Mouse (Mus musculus) midbrain, embryonic 10.5 days (tissue): Measurements from ENCODE around the gene Hpse2. TPM values are rescaled to one million over a fixed set of nuclear protein-coding genes. Genes with fewer than 3 reads are reported as not detected.
A peak's percentile ranks its signal among the peaks of the same experiment; 100 is the strongest.

Experiments
- DNase-seq: peaks from one replicate; pipeline ENCODE4 v3.0.0-alpha.2; 2017; ENCODE audit warnings: low spot score
- H3K27ac ChIP-seq: fragments of 300-500 bp; sonication (generic); replicated peaks from 2 replicates; pipeline ENCODE4 v1.5.1; 2016; ENCODE audit warnings: mild to moderate bottlenecking
- H3K27me3 ChIP-seq: fragments of 300-500 bp; sonication (generic); 2 replicates; pipeline ENCODE4 v1.6.1; 2016; ENCODE audit warnings: low read depth, mild to moderate bottlenecking; ENCODE audit not compliant: poor library complexity, severe bottlenecking
- H3K36me3 ChIP-seq: fragments of 300-500 bp; sonication (generic); 2 replicates; pipeline ENCODE4 v1.6.1; 2016; ENCODE audit warnings: mild to moderate bottlenecking, moderate library complexity
- H3K4me1 ChIP-seq: fragments of 300-500 bp; sonication (generic); 2 replicates; pipeline ENCODE4 v1.6.1; 2016
- H3K4me3 ChIP-seq: fragments of 300-500 bp; sonication (generic); 2 replicates; pipeline ENCODE4 v1.5.1; 2016; ENCODE audit warnings: mild to moderate bottlenecking, moderate library complexity
- H3K9me3 ChIP-seq: fragments of 300-500 bp; sonication (generic); replicated peaks from 2 replicates; pipeline ENCODE4 v1.6.1; 2016; ENCODE audit warnings: mild to moderate bottlenecking
- WGBS: fragments of 180-500 bp; shearing (Covaris S2); methylation state at CpG from one replicate; pipeline ENCODE4 v1.1.7; 2016; 5-methylcytosine and 5-hydroxymethylcytosine counted together
- polyA plus RNA-seq: library from polyadenylated mRNA; unstranded; fragments of >200 nt; fragmentation: Nextera tagmentation; extraction: Ambion mirVana; gene quantifications from 2 replicates; pipeline ENCODE4 v1.2.1, GENCODE M21; 2016

Hpse2 gene
- polyA plus RNA-seq, 1 experiment from 2014 or later, result 0.39 TPM

GRCm38 (mm10) chr19:42909719-42910118 lies 478.4 kb downstream of the Hpse2 start:
- WGBS, result 93% methylated on average over 4 of the region's 4 CpGs
- Histone ChIP-seq H3K9me3 (no peaks in the 10 kb centered on the region), H3K4me1 (peaks cover 15% of the 10 kb centered on the region), H3K4me3 (no peak overlapping the region), H3K36me3 (no peaks in the 10 kb centered on the region), H3K27ac (no peak overlapping the region), H3K27me3 (no peaks in the 10 kb centered on the region)
- DNase-seq, result no peak

GRCm38 (mm10) chr19:42908553-42908952 lies 479.6 kb downstream of the Hpse2 start:
- Histone ChIP-seq H3K27ac (no peak overlapping the region), H3K9me3 (no peaks in the 10 kb centered on the region), H3K4me1 (peaks cover 27% of the 10 kb centered on the region), H3K4me3 (no peak overlapping the region), H3K27me3 (no peaks in the 10 kb centered on the region), H3K36me3 (no peaks in the 10 kb centered on the region)
- 90% methylated on average over 6 of the region's 6 CpGs for WGBS
- DNase-seq, result no peak

DNA sequence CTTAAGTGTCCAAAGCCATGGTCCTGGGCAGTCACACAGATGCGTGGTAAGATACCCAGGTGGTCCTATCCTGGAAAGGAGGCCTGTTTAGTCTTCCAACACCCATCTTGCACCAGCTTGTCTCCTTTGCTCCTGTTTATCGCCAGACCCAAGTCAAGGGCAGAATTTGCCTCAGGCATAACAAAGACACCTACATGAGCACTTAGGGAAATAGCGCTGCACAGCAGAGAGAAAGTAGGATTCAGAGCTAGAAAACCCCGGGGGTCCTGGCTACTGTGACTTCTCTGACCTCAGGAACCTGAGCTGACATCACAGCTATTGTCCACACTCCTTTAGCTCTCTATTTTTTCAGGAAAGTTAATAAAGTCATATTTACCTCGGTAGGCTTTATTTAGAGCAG lies 481.8 kb downstream of the Hpse2 start:
- Histone ChIP-seq H3K4me1 (peaks cover 46% of the 10 kb centered on the region), H3K27me3 (no peaks in the 10 kb centered on the region), H3K4me3 (no peak overlapping the region), H3K27ac (no peak overlapping the region), H3K36me3 (no peaks in the 10 kb centered on the region), H3K9me3 (no peaks in the 10 kb centered on the region)
- DNase-seq, result no peak
- WGBS, result 69% methylated on average over 5 of the region's 5 CpGs

DNA sequence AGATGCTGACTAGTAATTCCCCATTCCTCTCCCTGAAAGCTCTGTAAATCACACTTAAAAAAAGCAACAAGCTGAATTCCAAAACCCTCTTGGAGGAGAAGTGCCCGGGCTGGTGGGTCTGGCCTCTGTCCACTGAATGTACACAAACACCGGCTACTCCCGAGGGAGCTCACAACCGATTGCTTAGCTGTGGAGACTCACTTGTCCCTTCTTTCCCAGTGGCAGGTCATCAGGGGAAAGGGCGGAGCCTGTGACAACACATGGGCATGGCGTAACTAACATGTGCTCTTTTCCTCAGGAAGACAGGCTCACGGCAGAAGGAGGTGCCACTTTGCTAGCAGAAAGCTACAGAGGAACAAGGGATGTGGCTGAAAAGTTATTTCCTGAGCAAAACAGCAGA lies 483.4 kb downstream of the Hpse2 start:
- H3K9me3 ChIP-seq, result no peaks in the 10 kb centered on the region
- peaks cover 46% of the 10 kb centered on the region for H3K4me1 ChIP-seq
- H3K4me3 ChIP-seq, result no peak overlapping the region
- H3K27me3 ChIP-seq, result no peaks in the 10 kb centered on the region
- peak overlapping the region; percentile 61 for H3K27ac ChIP-seq
- no peaks in the 10 kb centered on the region for H3K36me3 ChIP-seq
- DNase-seq, result no peak
- 68% methylated on average over 7 of the region's 7 CpGs for WGBS

DNA sequence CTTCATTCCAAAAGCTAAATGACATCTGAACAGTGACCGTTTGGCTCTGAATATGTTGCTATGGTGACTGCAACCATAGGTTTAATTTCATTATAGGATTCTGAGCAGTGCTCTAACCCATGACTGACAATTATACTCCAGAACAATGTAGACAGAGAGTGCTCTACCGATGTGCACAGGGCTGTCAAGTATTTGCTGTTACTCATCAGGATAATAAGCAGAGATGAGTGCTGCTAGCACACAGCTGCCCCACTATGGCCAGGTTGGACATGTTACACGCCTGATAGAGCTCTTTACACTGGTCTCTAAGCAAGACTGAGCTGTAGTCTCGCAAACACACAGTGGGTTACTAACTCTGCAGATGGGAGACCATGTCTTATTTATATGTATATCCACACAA lies 483.9 kb downstream of the Hpse2 start:
- no peaks in the 10 kb centered on the region for H3K36me3 ChIP-seq
- no peaks in the 10 kb centered on the region for H3K9me3 ChIP-seq
- H3K27me3 ChIP-seq, result no peaks in the 10 kb centered on the region
- 0 out of 2 replicates have a peak overlapping the region, but pooled peaks have one; percentile 34 for H3K27ac ChIP-seq
- H3K4me1 ChIP-seq, result peaks cover 46% of the 10 kb centered on the region
- no peak for DNase-seq
- 50% methylated on average over 4 of the region's 4 CpGs for WGBS
- H3K4me3 ChIP-seq, result no peak overlapping the region

DNA sequence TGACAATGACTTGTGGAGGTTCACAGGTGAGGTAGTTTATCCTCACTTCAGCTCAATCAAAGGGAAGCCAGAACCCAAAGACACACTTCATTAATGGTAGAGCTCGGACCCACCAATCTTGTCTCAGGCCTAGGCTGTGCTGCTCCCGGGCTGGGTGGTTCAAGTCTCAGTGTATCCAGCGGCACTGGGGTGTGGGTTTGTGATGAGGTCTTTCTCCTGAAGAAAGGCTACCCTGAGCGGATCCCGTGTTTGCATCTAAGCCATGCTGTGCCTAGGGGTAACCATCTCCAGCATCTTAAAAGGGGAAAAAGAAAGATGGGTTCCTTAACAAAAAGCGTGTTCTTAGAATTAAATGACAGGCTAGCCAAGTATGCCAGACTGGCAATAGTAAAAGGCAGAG lies 484.3 kb downstream of the Hpse2 start:
- peaks cover 46% of the 10 kb centered on the region for H3K4me1 ChIP-seq
- H3K27me3 ChIP-seq, result no peaks in the 10 kb centered on the region
- WGBS, result 79% methylated on average over 6 of the region's 6 CpGs
- no peak overlapping the region for H3K27ac ChIP-seq
- H3K9me3 ChIP-seq, result no peaks in the 10 kb centered on the region
- H3K4me3 ChIP-seq, result no peak overlapping the region
- H3K36me3 ChIP-seq, result no peaks in the 10 kb centered on the region
- no peak for DNase-seq

GRCm38 (mm10) chr19:42902410-42903021 lies 485.6 kb downstream of the Hpse2 start:
- DNase-seq, result no peak
- Histone ChIP-seq H3K27me3 (no peaks in the 10 kb centered on the region), H3K27ac (peak overlapping the region; percentile 75), H3K4me1 (peaks cover 46% of the 10 kb centered on the region), H3K4me3 (no peak overlapping the region), H3K36me3 (no peaks in the 10 kb centered on the region), H3K9me3 (no peaks in the 10 kb centered on the region)
- WGBS, result 81% methylated on average over 6 of the region's 6 CpGs

DNA sequence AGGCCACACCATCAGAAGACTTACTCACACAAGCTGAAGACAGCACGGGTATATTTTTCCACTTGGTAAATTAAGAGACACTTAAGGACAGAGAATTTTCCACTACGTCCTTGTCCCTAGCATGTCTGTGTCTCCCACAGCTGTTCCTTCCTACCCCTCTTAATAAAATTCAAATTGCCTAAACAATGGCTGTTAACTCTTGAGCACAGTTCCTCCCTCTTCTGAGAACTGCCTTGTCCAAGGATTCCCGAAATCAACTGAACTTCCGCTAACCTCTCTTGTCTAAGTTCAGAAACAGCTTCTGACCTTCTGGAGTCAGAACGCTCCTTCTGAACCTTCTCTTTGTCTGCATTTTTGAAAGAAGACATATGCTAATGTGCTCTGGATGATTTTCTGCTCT lies 496.6 kb downstream of the Hpse2 start:
- WGBS, result 63% methylated on average over 5 of the region's 5 CpGs
- peaks cover 29% of the 10 kb centered on the region for H3K4me1 ChIP-seq
- H3K9me3 ChIP-seq, result no peaks in the 10 kb centered on the region
- H3K4me3 ChIP-seq, result no peak overlapping the region
- H3K27ac ChIP-seq, result peak overlapping the region; percentile 67
- no peaks in the 10 kb centered on the region for H3K27me3 ChIP-seq
- no peak for DNase-seq
- no peaks in the 10 kb centered on the region for H3K36me3 ChIP-seq

DNA sequence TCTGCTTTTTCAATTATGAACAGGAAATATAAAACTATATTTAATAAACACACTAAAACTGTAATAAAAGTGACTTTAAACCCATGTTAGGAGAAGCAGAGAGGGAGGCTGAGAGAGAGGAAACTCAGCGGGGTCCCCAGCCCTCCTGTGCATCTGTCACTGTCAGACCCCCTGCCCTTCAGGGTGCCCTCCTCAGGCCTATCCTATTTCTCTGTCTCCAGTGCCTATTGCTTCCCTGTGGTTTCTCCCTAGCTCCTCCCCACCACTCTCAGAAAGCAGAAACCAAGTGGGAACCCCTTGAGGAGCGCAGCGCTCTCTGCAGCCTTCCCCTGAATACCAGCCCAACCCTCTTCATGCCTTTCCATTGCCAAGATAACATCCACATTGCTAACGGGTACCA lies 510.5 kb downstream of the Hpse2 start:
- no peak overlapping the region for H3K4me3 ChIP-seq
- WGBS, result 83% methylated on average over 4 of the region's 4 CpGs
- H3K27ac ChIP-seq, result no peak overlapping the region
- no peaks in the 10 kb centered on the region for H3K9me3 ChIP-seq
- H3K36me3 ChIP-seq, result no peaks in the 10 kb centered on the region
- no peak for DNase-seq
- H3K27me3 ChIP-seq, result no peaks in the 10 kb centered on the region
- H3K4me1 ChIP-seq, result peaks cover 6% of the 10 kb centered on the region; the same call in 1 of the 2 replicates

- no peaks in the 10 kb centered on the region for H3K36me3 ChIP-seq
Measured at GRCm38 (mm10) chr19:42876563-42876962, 511.6 kb downstream of the Hpse2 start.

DNA sequence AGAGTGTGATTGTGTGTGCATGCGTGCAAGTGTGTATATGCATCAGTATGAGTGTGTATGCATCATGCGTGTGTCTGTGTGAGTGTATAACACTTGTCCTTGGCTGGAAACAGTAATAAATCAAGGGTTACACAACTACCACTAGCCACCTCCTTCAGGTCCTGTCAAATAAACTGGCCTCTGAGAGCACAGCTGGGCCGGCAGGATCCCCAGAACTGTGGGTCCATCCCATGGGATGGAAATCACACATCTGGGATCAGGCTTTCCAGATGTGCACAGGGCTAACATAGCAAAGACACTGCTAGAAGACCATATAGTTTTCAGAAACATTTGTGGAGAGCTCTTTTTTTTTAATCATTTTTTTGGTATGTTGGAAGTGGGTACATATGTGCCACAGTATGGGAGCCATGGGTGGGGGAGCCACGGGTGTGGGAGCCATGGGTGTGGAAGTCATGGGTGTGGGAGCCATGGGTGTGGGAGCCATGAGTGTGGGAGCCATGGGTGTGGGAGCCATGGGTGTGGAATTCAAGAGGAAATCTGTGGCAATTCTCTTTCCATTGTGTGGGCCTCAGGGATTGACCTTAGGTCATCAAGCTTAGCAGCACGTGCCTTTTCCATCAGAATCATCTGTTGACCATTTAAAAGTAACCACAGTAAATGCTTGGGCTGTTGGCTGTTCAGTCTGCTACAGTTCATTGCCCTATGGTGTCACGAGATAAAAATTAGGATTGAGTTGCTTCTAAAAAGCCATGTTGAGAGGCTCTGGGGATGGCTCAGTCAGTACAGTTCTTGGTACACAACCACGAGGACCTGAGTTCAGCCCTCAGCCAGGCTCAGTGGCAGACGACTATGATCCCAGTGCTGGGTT lies 518.3 kb downstream of the Hpse2 start:
- H3K4me3 ChIP-seq, result no peak overlapping the region
- 77% methylated on average over 8 of the region's 8 CpGs for WGBS
- no peak for DNase-seq
- H3K36me3 ChIP-seq, result no peaks in the 10 kb centered on the region
- H3K27me3 ChIP-seq, result no peaks in the 10 kb centered on the region
- peaks cover 13% of the 10 kb centered on the region; the same call in 1 of the 2 replicates for H3K4me1 ChIP-seq
- no peak overlapping the region for H3K27ac ChIP-seq
- no peaks in the 10 kb centered on the region for H3K9me3 ChIP-seq

More at GRCm38 (mm10) chr19:42876563-42876962, 511.6 kb downstream of the Hpse2 start:
- WGBS, result 82% methylated on average over 4 of the region's 4 CpGs
- no peak overlapping the region for H3K27ac ChIP-seq
- H3K27me3 ChIP-seq, result no peaks in the 10 kb centered on the region
- H3K4me1 ChIP-seq, result peaks cover 6% of the 10 kb centered on the region; the same call in 1 of the 2 replicates
- no peak overlapping the region for H3K4me3 ChIP-seq
- no peak for DNase-seq
- no peaks in the 10 kb centered on the region for H3K9me3 ChIP-seq

- WGBS, result 77% methylated on average over 3 of the region's 3 CpGs
- DNase-seq, result no peak
- Histone ChIP-seq H3K9me3 (no peaks in the 10 kb centered on the region), H3K4me3 (no peak overlapping the region), H3K27me3 (no peaks in the 10 kb centered on the region), H3K27ac (no peak overlapping the region), H3K36me3 (no peaks in the 10 kb centered on the region), H3K4me1 (peaks cover 13% of the 10 kb centered on the region; the same call in 1 of the 2 replicates)
Measured at GRCm38 (mm10) chr19:42868958-42869662, 519.0 kb downstream of the Hpse2 start.
